Mouse (Mus musculus) stomach, postnatal 0 days (tissue): ENCODE data around the gene Unc45a. TPM values are rescaled to one million over a fixed set of nuclear protein-coding genes. Genes with fewer than 3 reads are reported as not detected.

Source experiments
- ATAC-seq: fragments of 200-750 bp; cut with Nextera tagmentation; 2 replicates; pipeline ENCODE4 v1.8.0; 2017; ENCODE audit not compliant: low FRiP score, low TSS enrichment
- DNase-seq: peaks from one replicate; pipeline ENCODE4 v3.0.0-alpha.2; 2016; ENCODE audit warnings: low spot score
- H3K27ac ChIP-seq: fragments of 300-500 bp; sonication (generic); replicated peaks from 2 replicates; pipeline ENCODE4 v1.5.1; 2014; ENCODE audit warnings: mild to moderate bottlenecking, control low read depth
- H3K27me3 ChIP-seq: fragments of 300-500 bp; sonication (generic); 2 replicates; pipeline ENCODE4 v1.6.1; 2014; ENCODE audit warnings: low read length; ENCODE audit not compliant: control insufficient read depth, insufficient read depth
- H3K36me3 ChIP-seq: fragments of 300-500 bp; sonication (generic); 2 replicates; pipeline ENCODE4 v1.6.1; 2014; ENCODE audit warnings: low read length, mixed read lengths; ENCODE audit not compliant: control insufficient read depth, insufficient read depth
- H3K4me1 ChIP-seq: fragments of 300-500 bp; sonication (generic); replicated peaks from 2 replicates; pipeline ENCODE4 v1.6.1; 2014; ENCODE audit warnings: antibody characterized with exemption; ENCODE audit not compliant: control insufficient read depth, insufficient read depth
- H3K4me2 ChIP-seq: fragments of 300-500 bp; sonication (generic); replicated peaks from 2 replicates; pipeline ENCODE4 v1.6.1; 2014; ENCODE audit warnings: low read depth, mild to moderate bottlenecking, control low read depth, moderate library complexity
- H3K4me3 ChIP-seq: fragments of 300-500 bp; sonication (generic); 2 replicates; pipeline ENCODE4 v1.5.1; 2014; ENCODE audit warnings: low read depth, low read length, control low read depth
- H3K9ac ChIP-seq: fragments of 300-500 bp; sonication (generic); 2 replicates; pipeline ENCODE4 v1.6.1; 2014; ENCODE audit warnings: mild to moderate bottlenecking, low read length, control low read depth, mixed read lengths
- H3K9me3 ChIP-seq: fragments of 300-500 bp; sonication (generic); 2 replicates; pipeline ENCODE4 v1.6.1; 2016; ENCODE audit warnings: low read length; ENCODE audit not compliant: control insufficient read depth
- CTCF ChIP-seq: IDR thresholded peaks from 2 replicates; pipeline ENCODE4 v1.5.1; 2016; ENCODE audit warnings: antibody characterized with exemption, low read depth, mild to moderate bottlenecking, moderate library complexity
- EP300 ChIP-seq: optimal IDR thresholded peaks from 2 replicates; pipeline ENCODE3; 2016; ENCODE audit warnings: antibody characterized with exemption
- WGBS: fragments of 180-500 bp; shearing (Covaris S2); extraction: QIAGEN DNeasy Blood & Tissue Kit; methylation state at CpG from one replicate; pipeline ENCODE4 v1.1.7; 2014; 5-methylcytosine and 5-hydroxymethylcytosine counted together
- polyA plus RNA-seq: library from polyadenylated mRNA; unstranded; fragments of >200 nt; fragmentation: Nextera tagmentation; extraction: Ambion mirVana; gene quantifications from 2 replicates; pipeline ENCODE4 v1.2.1, GENCODE M21; 2015

The Unc45a gene
- polyA plus RNA-seq, 1 experiment from 2014 or later: 34.5 TPM

DNA sequence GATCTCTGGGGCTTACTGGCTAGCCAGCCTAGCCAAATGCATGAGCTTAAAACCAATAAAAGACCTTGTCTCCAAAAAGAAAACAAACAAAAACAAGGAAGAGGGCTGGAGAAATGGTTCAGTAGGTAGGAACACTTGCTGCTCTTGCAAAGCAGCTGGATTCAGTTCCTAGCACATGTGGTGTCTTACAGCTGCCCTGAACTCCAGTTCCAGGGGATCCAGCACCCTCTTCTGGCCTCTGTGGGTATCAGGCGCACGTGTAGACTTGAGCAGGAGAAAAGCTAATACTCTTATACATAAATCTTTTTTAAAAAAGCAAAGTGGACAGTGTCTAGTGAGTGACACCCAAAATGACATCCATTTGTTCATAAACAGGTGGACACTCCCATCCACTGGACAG, 39.3 kb downstream of the Unc45a start:
- ATAC-seq (no peak), DNase-seq (no peak)
- H3K9ac ChIP-seq: no peak overlapping the region
- 0 out of 2 replicates have a peak, but pooled peaks cover 3% of the 10 kb centered on the region for H3K36me3 ChIP-seq
- H3K9me3 ChIP-seq: no peaks in the 10 kb centered on the region
- no peak overlapping the region for H3K27ac ChIP-seq
- H3K27me3 ChIP-seq: no peaks in the 10 kb centered on the region
- H3K4me2 ChIP-seq: no peak overlapping the region
- no peak for TF ChIP-seq EP300
- peak; percentile 43 for TF ChIP-seq CTCF
- H3K4me3 ChIP-seq: no peak overlapping the region
- WGBS: 81% methylated on average over 2 of the region's 2 CpGs
- H3K4me1 ChIP-seq: no peaks in the 10 kb centered on the region

GRCm38 (mm10) chr7:80299568-80299967, 41.2 kb downstream of the Unc45a start:
- Histone ChIP-seq H3K4me2 (no peak overlapping the region), H3K36me3 (0 out of 2 replicates have a peak, but pooled peaks cover 3% of the 10 kb centered on the region), H3K4me3 (no peak overlapping the region), H3K27ac (no peak overlapping the region), H3K4me1 (no peaks in the 10 kb centered on the region), H3K27me3 (no peaks in the 10 kb centered on the region), H3K9ac (no peak overlapping the region), H3K9me3 (no peaks in the 10 kb centered on the region)
- DNase-seq: no peak
- TF ChIP-seq EP300 (no peak), CTCF (no peak)
- WGBS: 76% methylated on average over 3 of the region's 3 CpGs
- no peak for ATAC-seq

- 85% methylated on average over 4 of the region's 4 CpGs for WGBS
- Histone ChIP-seq H3K27ac (no peak overlapping the region), H3K4me1 (no peaks in the 10 kb centered on the region), H3K4me2 (no peak overlapping the region), H3K4me3 (no peak overlapping the region), H3K9ac (no peak overlapping the region), H3K9me3 (no peaks in the 10 kb centered on the region), H3K27me3 (no peaks in the 10 kb centered on the region), H3K36me3 (0 out of 2 replicates have a peak, but pooled peaks cover 3% of the 10 kb centered on the region)
- ATAC-seq: no peak
- no peak for TF ChIP-seq EP300
- no peak for TF ChIP-seq CTCF
- DNase-seq: no peak
These were observed 42.1 kb downstream of the Unc45a start for GRCm38 (mm10) chr7:80298754-80299153.

- Histone ChIP-seq H3K4me1 (no peaks in the 10 kb centered on the region), H3K4me2 (no peak overlapping the region), H3K9ac (no peak overlapping the region), H3K36me3 (no peaks in the 10 kb centered on the region), H3K4me3 (no peak overlapping the region), H3K27ac (no peak overlapping the region), H3K9me3 (no peaks in the 10 kb centered on the region), H3K27me3 (no peaks in the 10 kb centered on the region)
- ATAC-seq (no peak), DNase-seq (no peak)
- 69% methylated on average over 3 of the region's 3 CpGs for WGBS
- no peak for TF ChIP-seq CTCF
- no peak for TF ChIP-seq EP300
These were observed 43.8 kb downstream of the Unc45a start for GRCm38 (mm10) chr7:80297041-80297440.

GRCm38 (mm10) chr7:80296462-80296861, 44.3 kb downstream of the Unc45a start:
- H3K4me2 ChIP-seq: no peak overlapping the region

GRCm38 (mm10) chr7:80294764-80295648, 45.8 kb downstream of the Unc45a start:
- no peak for TF ChIP-seq EP300
- no peak for TF ChIP-seq CTCF
- DNase-seq: peak; percentile 26
- peak; percentile 36; the same call in 1 of the 2 replicates for ATAC-seq

More at GRCm38 (mm10) chr7:80296462-80296861, 44.3 kb downstream of the Unc45a start:
- Histone ChIP-seq H3K36me3 (no peaks in the 10 kb centered on the region), H3K27ac (no peak overlapping the region), H3K9ac (no peak overlapping the region), H3K27me3 (no peaks in the 10 kb centered on the region), H3K4me1 (no peaks in the 10 kb centered on the region), H3K9me3 (no peaks in the 10 kb centered on the region), H3K4me3 (no peak overlapping the region)
- DNase-seq: no peak
- 83% methylated on average over 6 of the region's 6 CpGs for WGBS
- no peak for ATAC-seq
- TF ChIP-seq EP300 (no peak), CTCF (no peak)

More at GRCm38 (mm10) chr7:80294764-80295648, 45.8 kb downstream of the Unc45a start:
- no peaks in the 10 kb centered on the region for H3K27me3 ChIP-seq
- peak overlapping the region; percentile 77 for H3K9ac ChIP-seq
- 0 out of 2 replicates have a peak, but pooled peaks cover 2% of the 10 kb centered on the region for H3K36me3 ChIP-seq
- H3K9me3 ChIP-seq: no peaks in the 10 kb centered on the region
- peak overlapping the region; percentile 61 for H3K27ac ChIP-seq
- peak overlapping the region; percentile 85 for H3K4me2 ChIP-seq
- H3K4me3 ChIP-seq: peak overlapping the region; percentile 79
- no peaks in the 10 kb centered on the region for H3K4me1 ChIP-seq
- WGBS: 6% methylated on average over 37 of the region's 37 CpGs
